Mouse (Mus musculus) kidney, postnatal 0 days (tissue): ENCODE measurements around the gene Cyp2s1. TPM values are rescaled to one million over a fixed set of nuclear protein-coding genes. Genes with fewer than 3 reads are reported as not detected.

Source experiments
- ATAC-seq: fragments of 200-750 bp; cut with Nextera tagmentation; replicated peaks from 2 replicates; pipeline ENCODE4 v1.8.0; 2017; ENCODE audit warnings: low read depth, moderate number of reproducible peaks, moderate TSS enrichment, moderate library complexity; ENCODE audit not compliant: low FRiP score
- DNase-seq: peaks from one replicate; pipeline ENCODE4 v3.0.0-alpha.2; 2016; ENCODE audit warnings: low spot score
- H3K27ac ChIP-seq: fragments of 300-500 bp; sonication (generic); 2 replicates; pipeline ENCODE4 v1.5.1; 2014; ENCODE audit warnings: mild to moderate bottlenecking
- H3K27me3 ChIP-seq: fragments of 300-500 bp; sonication (generic); 2 replicates; pipeline ENCODE4 v1.6.1; 2014; ENCODE audit warnings: low read length, mixed read lengths; ENCODE audit not compliant: insufficient read depth
- H3K36me3 ChIP-seq: fragments of 300-500 bp; sonication (generic); 2 replicates; pipeline ENCODE4 v1.6.1; 2014; ENCODE audit warnings: low read length, mixed read lengths; ENCODE audit not compliant: insufficient read depth
- H3K4me1 ChIP-seq: fragments of 300-500 bp; sonication (generic); replicated peaks from 2 replicates; pipeline ENCODE4 v1.6.1; 2014; ENCODE audit warnings: antibody characterized with exemption, low read length, mixed read lengths; ENCODE audit not compliant: insufficient read depth
- H3K4me2 ChIP-seq: fragments of 300-500 bp; sonication (generic); 2 replicates; pipeline ENCODE4 v1.6.1; 2014; ENCODE audit warnings: mild to moderate bottlenecking, low read length, moderate library complexity, mixed read lengths
- H3K4me3 ChIP-seq: fragments of 300-500 bp; sonication (generic); replicated peaks from 2 replicates; pipeline ENCODE4 v1.5.1; 2014; ENCODE audit warnings: low read depth, low read length
- H3K9ac ChIP-seq: fragments of 300-500 bp; sonication (generic); 2 replicates; pipeline ENCODE4 v1.6.1; 2014; ENCODE audit warnings: low read depth, low read length
- H3K9me3 ChIP-seq: fragments of 300-500 bp; sonication (generic); replicated peaks from 2 replicates; pipeline ENCODE4 v1.6.1; 2016; ENCODE audit warnings: low read length, inconsistent platforms, mixed read lengths
- CTCF ChIP-seq: IDR thresholded peaks from 2 replicates; pipeline ENCODE4 v1.5.1; 2016; ENCODE audit warnings: antibody characterized with exemption, low read depth, mild to moderate bottlenecking, moderate library complexity
- WGBS: fragments of 180-500 bp; shearing (Covaris S2); extraction: QIAGEN DNeasy Blood & Tissue Kit; methylation state at CpG from one replicate; pipeline ENCODE4 v1.1.7; 2014; 5-methylcytosine and 5-hydroxymethylcytosine counted together
- polyA plus RNA-seq: library from polyadenylated mRNA; unstranded; fragments of >200 nt; fragmentation: Nextera tagmentation; extraction: Ambion mirVana; gene quantifications from 2 replicates; pipeline ENCODE4 v1.2.1, GENCODE M21; 2015

Gene Cyp2s1
- polyA plus RNA-seq, 1 experiment from 2014 or later: 26.7 TPM

DNA sequence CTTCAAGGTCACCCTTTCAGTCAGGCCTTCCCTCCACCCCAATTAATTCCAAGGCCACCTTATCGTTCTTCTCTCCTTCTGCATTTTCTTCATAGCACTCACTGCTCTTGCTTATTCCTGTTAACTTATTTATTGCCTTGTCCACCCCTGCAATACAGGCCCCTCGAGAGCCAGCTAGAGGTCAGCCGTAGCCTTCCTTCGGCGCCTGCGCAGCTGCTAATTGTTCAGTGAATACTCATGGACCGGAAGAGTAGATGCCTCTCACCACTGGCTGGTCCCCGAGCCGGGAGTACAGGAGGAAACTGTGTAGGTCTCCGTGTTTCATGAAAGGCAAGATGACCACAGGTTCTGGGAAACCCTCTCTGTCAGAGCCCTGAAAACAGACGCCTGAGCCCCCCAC, 53.0 kb downstream of the Cyp2s1 start:
- no peak overlapping the region for H3K4me3 ChIP-seq
- H3K36me3 ChIP-seq: peaks cover 25% of the 10 kb centered on the region; the same call in 1 of the 2 replicates
- peak; percentile 90 for DNase-seq
- no peak overlapping the region; the same call in 1 of the 2 replicates for H3K4me2 ChIP-seq
- H3K4me1 ChIP-seq: no peaks in the 10 kb centered on the region
- no peak overlapping the region for H3K9ac ChIP-seq
- TF ChIP-seq CTCF: no peak
- peak overlapping the region; percentile 85 for H3K27ac ChIP-seq
- H3K9me3 ChIP-seq: no peaks in the 10 kb centered on the region
- WGBS: 46% methylated on average over 11 of the region's 11 CpGs
- peak; percentile 61; the same call in 1 of the 2 replicates for ATAC-seq
- H3K27me3 ChIP-seq: no peaks in the 10 kb centered on the region

DNA sequence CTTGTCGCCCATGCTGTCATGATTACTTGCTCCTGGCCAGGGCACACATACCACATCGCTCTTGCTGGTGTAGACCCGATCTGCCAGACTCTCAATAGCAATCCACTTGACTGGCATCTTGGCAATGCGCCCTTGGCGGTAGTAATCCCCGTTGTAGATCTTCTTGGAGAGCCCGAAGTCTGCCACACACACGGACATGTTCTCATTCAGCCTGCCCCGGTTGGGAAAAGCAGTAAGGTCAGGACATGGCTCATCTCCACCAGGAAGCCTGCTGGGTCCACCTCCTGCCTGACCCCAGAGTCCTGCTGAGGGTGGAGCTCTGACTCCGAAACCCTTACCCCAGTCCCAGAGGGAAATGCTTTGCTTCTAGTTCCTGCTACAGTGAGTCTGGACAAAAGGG, 55.4 kb downstream of the Cyp2s1 start:
- Histone ChIP-seq H3K9me3 (no peaks in the 10 kb centered on the region), H3K27me3 (no peaks in the 10 kb centered on the region), H3K36me3 (0 out of 2 replicates have a peak, but pooled peaks cover 14% of the 10 kb centered on the region), H3K9ac (no peak overlapping the region), H3K4me2 (no peak overlapping the region), H3K4me1 (no peaks in the 10 kb centered on the region), H3K4me3 (no peak overlapping the region), H3K27ac (no peak overlapping the region)
- no peak for ATAC-seq
- DNase-seq: no peak
- WGBS: 74% methylated on average over 10 of the region's 10 CpGs
- no peak for TF ChIP-seq CTCF

DNA sequence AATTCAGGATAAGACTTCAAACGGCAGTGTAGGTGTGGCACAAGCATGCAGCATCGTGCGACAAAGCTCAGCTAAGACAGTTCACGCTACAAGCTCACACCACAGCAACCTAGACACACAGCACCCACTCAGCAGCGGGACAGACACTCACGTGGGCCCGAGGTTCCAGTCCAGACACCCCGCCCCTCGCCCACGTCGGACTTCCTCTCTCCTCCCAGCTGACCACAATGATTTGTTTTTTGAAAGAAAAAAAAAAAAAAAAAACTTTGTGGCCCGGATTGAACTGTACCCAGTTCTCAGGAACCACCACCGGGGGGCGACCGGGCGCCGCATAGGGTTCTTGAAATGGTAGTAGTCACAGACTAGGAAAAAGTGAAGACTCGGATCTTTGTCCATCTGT, 60.7 kb downstream of the Cyp2s1 start:
- H3K9ac ChIP-seq: peak overlapping the region; percentile 54
- under 1% methylated on average over 18 of the region's 18 CpGs for WGBS
- H3K27me3 ChIP-seq: no peaks in the 10 kb centered on the region
- H3K4me3 ChIP-seq: peak overlapping the region; percentile 93
- ATAC-seq (peak; percentile 31), DNase-seq (peak; percentile 97)
- no peaks in the 10 kb centered on the region for H3K9me3 ChIP-seq
- peak overlapping the region; percentile 99 for H3K27ac ChIP-seq
- peak overlapping the region; percentile 88 for H3K4me2 ChIP-seq
- peaks cover 8% of the 10 kb centered on the region; the same call in 1 of the 2 replicates for H3K36me3 ChIP-seq
- TF ChIP-seq CTCF: peak; percentile 89
- H3K4me1 ChIP-seq: peaks cover 9% of the 10 kb centered on the region

DNA sequence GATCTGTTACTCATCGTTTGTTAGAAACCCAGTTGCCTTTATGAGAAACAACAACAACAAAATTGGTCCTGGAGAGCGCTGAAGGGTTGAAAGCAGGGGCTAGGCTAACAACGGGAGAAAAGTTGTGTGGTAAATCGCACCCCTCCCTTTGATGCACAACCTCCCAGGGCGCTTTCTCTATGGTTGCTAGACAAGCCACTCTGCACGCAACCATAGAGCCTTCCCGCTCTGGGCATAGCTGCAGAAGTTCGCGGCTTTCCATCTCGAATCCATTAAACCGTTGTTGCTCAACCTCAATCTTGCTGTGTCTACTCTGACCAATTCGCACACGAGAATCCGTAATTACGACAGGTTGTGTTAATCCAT, 61.3 kb downstream of the Cyp2s1 start:
- ATAC-seq (peak; percentile 57), DNase-seq (no peak)
- H3K4me3 ChIP-seq: peak overlapping the region; percentile 93
- H3K9me3 ChIP-seq: no peaks in the 10 kb centered on the region
- H3K4me1 ChIP-seq: peaks cover 9% of the 10 kb centered on the region
- TF ChIP-seq CTCF: no peak
- peak overlapping the region; percentile 54 for H3K9ac ChIP-seq
- H3K4me2 ChIP-seq: peak overlapping the region; percentile 88
- no peaks in the 10 kb centered on the region for H3K27me3 ChIP-seq
- WGBS: under 1% methylated on average over 15 of the region's 15 CpGs
- peaks cover 11% of the 10 kb centered on the region for H3K36me3 ChIP-seq
- H3K27ac ChIP-seq: peak overlapping the region; percentile 99

DNA sequence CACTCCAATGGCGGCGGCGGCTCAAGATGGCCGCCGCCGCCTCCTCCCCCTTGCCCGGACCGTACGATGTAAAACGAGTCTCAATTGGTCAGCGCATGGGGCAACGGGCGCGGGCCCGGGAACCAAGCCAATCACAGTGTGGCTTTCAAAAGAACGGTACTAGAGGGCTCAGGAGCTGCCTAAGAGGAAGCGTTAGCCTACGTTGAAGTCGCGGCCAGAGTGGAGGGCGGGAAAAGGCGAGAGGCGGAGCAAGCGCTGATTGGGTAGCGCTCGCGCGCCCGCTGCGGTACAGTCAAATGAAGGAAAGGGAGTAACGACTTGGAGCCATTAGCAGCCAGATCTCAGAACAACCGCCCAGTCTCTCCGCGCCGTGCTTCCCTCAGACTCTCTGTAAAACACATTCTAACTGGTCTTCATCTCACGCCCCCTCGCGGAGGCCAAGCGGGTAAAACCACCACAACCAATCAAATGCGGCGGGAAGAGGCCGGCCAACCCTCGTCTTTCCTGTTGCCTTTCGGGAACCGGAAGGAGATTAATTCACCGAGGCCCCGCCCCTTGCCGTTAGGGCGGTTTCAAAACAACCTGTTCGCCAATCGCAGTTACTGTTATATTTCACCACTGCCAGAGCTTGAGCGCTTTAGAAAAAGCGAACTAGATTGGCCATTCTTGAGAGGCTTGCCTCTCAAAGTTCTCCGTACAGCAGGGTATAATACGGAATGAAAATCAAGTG, 61.8 kb downstream of the Cyp2s1 start, which contains the start of gene Hnrnpul1:
Gene Hnrnpul1, minus strand, starts transcription at position 20 of the 730 bp plus-strand sequence.
- peak within 1 kb of the TSS; percentile 88 for H3K4me2 ChIP-seq
- DNase-seq (peak; percentile 100), ATAC-seq (peak; percentile 93)
- peak within 1 kb of the TSS; percentile 99 for H3K27ac ChIP-seq
- no peaks in the 10 kb centered on the region for H3K9me3 ChIP-seq
- peak within 1 kb of the TSS; percentile 93 for H3K4me3 ChIP-seq
- WGBS: under 1% methylated on average over 55 of the region's 55 CpGs
- H3K4me1 ChIP-seq: peaks cover 9% of the 10 kb centered on the region
- H3K36me3 ChIP-seq: peaks cover 11% of the 10 kb centered on the region
- peak within 1 kb of the TSS; percentile 99 for H3K9ac ChIP-seq
- TF ChIP-seq CTCF: peak; percentile 63
- H3K27me3 ChIP-seq: no peaks in the 10 kb centered on the region

DNA sequence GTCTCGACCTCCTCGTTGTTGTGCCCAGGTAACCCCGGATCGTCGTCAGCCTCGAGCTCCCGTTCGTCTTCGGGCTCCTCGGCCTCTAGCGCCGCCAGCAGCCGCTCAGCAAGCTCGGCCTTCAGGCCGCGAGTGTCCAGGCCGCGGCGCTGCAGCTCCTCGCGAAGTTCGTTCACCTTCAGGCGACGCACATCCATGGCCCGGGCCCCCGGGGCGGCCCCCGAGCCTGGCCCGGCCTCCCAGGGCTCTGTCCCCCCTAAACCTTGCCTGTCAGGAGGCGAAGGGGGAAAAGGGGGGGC, 62.3 kb downstream of the Cyp2s1 start:
- Histone ChIP-seq H3K9ac (peak overlapping the region; percentile 99), H3K9me3 (no peaks in the 10 kb centered on the region), H3K4me1 (peaks cover 9% of the 10 kb centered on the region), H3K27me3 (no peaks in the 10 kb centered on the region), H3K4me2 (peak overlapping the region; percentile 86), H3K4me3 (peak overlapping the region; percentile 93), H3K36me3 (peaks cover 16% of the 10 kb centered on the region), H3K27ac (peak overlapping the region; percentile 99)
- WGBS: under 1% methylated on average over 30 of the region's 30 CpGs
- DNase-seq: no peak
- ATAC-seq: no peak
- TF ChIP-seq CTCF: peak; percentile 26; the same call in 1 of the 2 replicates
